Mouse (Mus musculus): ENCODE results near the gene Cacng8.

- TF ChIP-seq CTCF (IDR thresholded peaks at IDR 0.05; ENCODE audit: control insufficient read depth, insufficient read depth, low read length) (no peak), POLR2A (IDR thresholded peaks at IDR 0.05; ENCODE audit: borderline replicate concordance, control insufficient read depth, low read depth, low read length) (no peak)
These were observed 34.7 kb downstream of the Cacng8 start for GRCm38 (mm10) chr7:3425141-3425540.

Measured in bone marrow, adult 2 months (tissue).